Mouse (Mus musculus): ENCODE results near the gene Zfp109. TPM values are rescaled to one million over a fixed set of nuclear protein-coding genes. Genes with fewer than 3 reads are reported as not detected.
"Not testable (repeated sequence)": the region's sequence is repeated elsewhere in the genome, so short reads cannot be mapped to it uniquely, and the experiment has no call there.

The Zfp109 gene
- 0.46 TPM in 1 of 2 replicates, not detected in the other for polyA plus RNA-seq (2012; ENCODE audit: insufficient read depth, insufficient read length, missing spikeins)

GRCm38 (mm10) chr7:24237040-24237791 is at the start of gene Zfp109:
Zfp109 (minus strand) TSS chr7:24237560.
- Histone ChIP-seq H3K4me1 (ENCODE audit: control insufficient read depth, insufficient read depth, insufficient read length, low read length) (peaks cover 3% of the 10 kb centered on the region; the same call in 1 of the 2 replicates), H3K27ac (replicated peaks; ENCODE audit: low read depth, low read length) (no peak within 1 kb of the TSS), H3K4me3 (ENCODE audit: insufficient read depth, low read depth, low read length) (peak within 1 kb of the TSS; percentile 80)

GRCm38 (mm10) chr7:24286916-24287315 is 49.6 kb upstream of the Zfp109 start:
- no peaks in the 10 kb centered on the region for H3K4me1 ChIP-seq (ENCODE audit: control insufficient read depth, insufficient read depth, insufficient read length, low read length)

GRCm38 (mm10) chr7:24286090-24286489 is 48.7 kb upstream of the Zfp109 start:
- H3K27ac ChIP-seq (replicated peaks; ENCODE audit: low read depth, low read length) = no peak overlapping the region
- H3K4me1 ChIP-seq (ENCODE audit: control insufficient read depth, insufficient read depth, insufficient read length, low read length) = no peaks in the 10 kb centered on the region

More at GRCm38 (mm10) chr7:24286916-24287315, 49.6 kb upstream of the Zfp109 start:
- Histone ChIP-seq H3K4me3 (ENCODE audit: insufficient read depth, low read depth, low read length) (no peak overlapping the region), H3K27ac (replicated peaks; ENCODE audit: low read depth, low read length) (no peak overlapping the region)

GRCm38 (mm10) chr7:24280858-24281145 is 43.4 kb upstream of the Zfp109 start:
- Histone ChIP-seq H3K27ac (replicated peaks; ENCODE audit: low read depth, low read length) (no peak overlapping the region), H3K4me3 (ENCODE audit: insufficient read depth, low read depth, low read length) (no peak overlapping the region), H3K4me1 (ENCODE audit: control insufficient read depth, insufficient read depth, insufficient read length, low read length) (no peaks in the 10 kb centered on the region)

More at GRCm38 (mm10) chr7:24286090-24286489, 48.7 kb upstream of the Zfp109 start:
- no peak overlapping the region for H3K4me3 ChIP-seq (ENCODE audit: insufficient read depth, low read depth, low read length)

GRCm38 (mm10) chr7:24280031-24280857 is 42.9 kb upstream of the Zfp109 start:
- Histone ChIP-seq H3K4me1 (ENCODE audit: control insufficient read depth, insufficient read depth, insufficient read length, low read length) (no peaks in the 10 kb centered on the region), H3K4me3 (ENCODE audit: insufficient read depth, low read depth, low read length) (no peak overlapping the region), H3K27ac (replicated peaks; ENCODE audit: low read depth, low read length) (no peak overlapping the region)

- H3K4me3 ChIP-seq (ENCODE audit: insufficient read depth, low read depth, low read length); H3K4me1 ChIP-seq (ENCODE audit: control insufficient read depth, insufficient read depth, insufficient read length, low read length); H3K27ac ChIP-seq (replicated peaks; ENCODE audit: low read depth, low read length): not testable (repeated sequence)
These were observed 41.4 kb upstream of the Zfp109 start for GRCm38 (mm10) chr7:24278771-24279170.

- H3K27ac ChIP-seq (replicated peaks; ENCODE audit: low read depth, low read length) = no peak overlapping the region
- no peak overlapping the region for H3K4me3 ChIP-seq (ENCODE audit: insufficient read depth, low read depth, low read length)
- peaks cover 4% of the 10 kb centered on the region; the same call in 1 of the 2 replicates for H3K4me1 ChIP-seq (ENCODE audit: control insufficient read depth, insufficient read depth, insufficient read length, low read length)
These were observed 37.1 kb upstream of the Zfp109 start for GRCm38 (mm10) chr7:24274456-24274855.

- Histone ChIP-seq H3K27ac (replicated peaks; ENCODE audit: low read depth, low read length) (no peak overlapping the region), H3K4me1 (ENCODE audit: control insufficient read depth, insufficient read depth, insufficient read length, low read length) (peaks cover 4% of the 10 kb centered on the region; the same call in 1 of the 2 replicates), H3K4me3 (ENCODE audit: insufficient read depth, low read depth, low read length) (no peak overlapping the region)
These were observed 33.8 kb upstream of the Zfp109 start for GRCm38 (mm10) chr7:24271191-24271590.

GRCm38 (mm10) chr7:24270288-24270672 is 32.9 kb upstream of the Zfp109 start, which contains the start of gene Zfp93:
Zfp93 (plus strand) TSS chr7:24270420.
- Histone ChIP-seq H3K4me1 (ENCODE audit: control insufficient read depth, insufficient read depth, insufficient read length, low read length) (peaks cover 4% of the 10 kb centered on the region; the same call in 1 of the 2 replicates), H3K27ac (replicated peaks; ENCODE audit: low read depth, low read length) (peak within 1 kb of the TSS; percentile 58; the same call in 1 of the 2 replicates), H3K4me3 (ENCODE audit: insufficient read depth, low read depth, low read length) (peak within 1 kb of the TSS; percentile 79)

GRCm38 (mm10) chr7:24269667-24270287 is 32.4 kb upstream of the Zfp109 start:
- H3K4me3 ChIP-seq (ENCODE audit: insufficient read depth, low read depth, low read length) = peak overlapping the region; percentile 79
- peaks cover 4% of the 10 kb centered on the region; the same call in 1 of the 2 replicates for H3K4me1 ChIP-seq (ENCODE audit: control insufficient read depth, insufficient read depth, insufficient read length, low read length)
- H3K27ac ChIP-seq (replicated peaks; ENCODE audit: low read depth, low read length) = peak overlapping the region; percentile 58; the same call in 1 of the 2 replicates

- Histone ChIP-seq H3K4me1 (ENCODE audit: control insufficient read depth, insufficient read depth, insufficient read length, low read length) (peaks cover 4% of the 10 kb centered on the region; the same call in 1 of the 2 replicates), H3K27ac (replicated peaks; ENCODE audit: low read depth, low read length) (no peak overlapping the region), H3K4me3 (ENCODE audit: insufficient read depth, low read depth, low read length) (no peak overlapping the region)
These were observed 31.9 kb upstream of the Zfp109 start for GRCm38 (mm10) chr7:24269256-24269655.

GRCm38 (mm10) chr7:24268176-24269155 is 31.1 kb upstream of the Zfp109 start:
- peaks cover 4% of the 10 kb centered on the region; the same call in 1 of the 2 replicates for H3K4me1 ChIP-seq (ENCODE audit: control insufficient read depth, insufficient read depth, insufficient read length, low read length)
- H3K27ac ChIP-seq (replicated peaks; ENCODE audit: low read depth, low read length) = no peak overlapping the region
- H3K4me3 ChIP-seq (ENCODE audit: insufficient read depth, low read depth, low read length) = no peak overlapping the region

GRCm38 (mm10) chr7:24260000-24260312 is 22.6 kb upstream of the Zfp109 start:
- H3K4me3 ChIP-seq (ENCODE audit: insufficient read depth, low read depth, low read length) = no peak overlapping the region
- no peak overlapping the region for H3K27ac ChIP-seq (replicated peaks; ENCODE audit: low read depth, low read length)
- H3K4me1 ChIP-seq (ENCODE audit: control insufficient read depth, insufficient read depth, insufficient read length, low read length) = no peaks in the 10 kb centered on the region; the same call in 1 of the 2 replicates

GRCm38 (mm10) chr7:24259306-24259999 is 22.1 kb upstream of the Zfp109 start:
- Histone ChIP-seq H3K27ac (replicated peaks; ENCODE audit: low read depth, low read length) (no peak overlapping the region), H3K4me1 (ENCODE audit: control insufficient read depth, insufficient read depth, insufficient read length, low read length) (no peaks in the 10 kb centered on the region; the same call in 1 of the 2 replicates), H3K4me3 (ENCODE audit: insufficient read depth, low read depth, low read length) (no peak overlapping the region)

Data from brown adipose tissue, adult 24 weeks (tissue).